Mouse (Mus musculus) hindbrain, embryonic 15.5 days (tissue): ENCODE measurements around the gene Gsg1l. TPM values are rescaled to one million over a fixed set of nuclear protein-coding genes. Genes with fewer than 3 reads are reported as not detected.

ENCODE experiments used
- ATAC-seq: fragments of 200-750 bp; cut with Nextera tagmentation; 2 replicates; pipeline ENCODE4 v1.8.0; 2017; ENCODE audit warnings: low read depth, moderate number of reproducible peaks, moderate TSS enrichment; ENCODE audit not compliant: low FRiP score
- H3K27ac ChIP-seq: fragments of 300-500 bp; sonication (generic); replicated peaks from 2 replicates; pipeline ENCODE4 v1.5.1; 2015; ENCODE audit warnings: mild to moderate bottlenecking, inconsistent platforms
- H3K27me3 ChIP-seq: fragments of 300-500 bp; sonication (generic); 2 replicates; pipeline ENCODE4 v1.6.1; 2015; ENCODE audit warnings: control low read depth, inconsistent platforms
- H3K36me3 ChIP-seq: fragments of 300-500 bp; sonication (generic); 2 replicates; pipeline ENCODE4 v1.6.1; 2015; ENCODE audit warnings: control low read depth, inconsistent platforms
- H3K4me1 ChIP-seq: fragments of 300-500 bp; sonication (generic); replicated peaks from 2 replicates; pipeline ENCODE4 v1.6.1; 2015; ENCODE audit warnings: control low read depth, inconsistent platforms
- H3K4me2 ChIP-seq: fragments of 300-500 bp; sonication (generic); 2 replicates; pipeline ENCODE4 v1.6.1; 2015; ENCODE audit warnings: moderate library complexity, mild to moderate bottlenecking, inconsistent platforms
- H3K4me3 ChIP-seq: fragments of 300-500 bp; sonication (generic); 2 replicates; pipeline ENCODE4 v1.5.1; 2015; ENCODE audit warnings: mild to moderate bottlenecking, inconsistent platforms
- H3K9ac ChIP-seq: fragments of 300-500 bp; sonication (generic); 2 replicates; pipeline ENCODE4 v1.6.1; 2015; ENCODE audit warnings: inconsistent platforms
- H3K9me3 ChIP-seq: fragments of 300-500 bp; sonication (generic); 2 replicates; pipeline ENCODE4 v1.6.1; 2016; ENCODE audit warnings: control low read depth, inconsistent platforms
- WGBS: fragments of 180-500 bp; shearing (Covaris S2); methylation state at CpG from one replicate; pipeline ENCODE4 v1.1.7; 2015; 5-methylcytosine and 5-hydroxymethylcytosine counted together
- polyA plus RNA-seq: library from polyadenylated mRNA; unstranded; fragments of >200 nt; fragmentation: Nextera tagmentation; extraction: Ambion mirVana; gene quantifications from 2 replicates; pipeline ENCODE4 v1.2.1, GENCODE M21; 2015

Gene Gsg1l
- polyA plus RNA-seq, 1 experiment from 2014 or later: 18.4 TPM

DNA sequence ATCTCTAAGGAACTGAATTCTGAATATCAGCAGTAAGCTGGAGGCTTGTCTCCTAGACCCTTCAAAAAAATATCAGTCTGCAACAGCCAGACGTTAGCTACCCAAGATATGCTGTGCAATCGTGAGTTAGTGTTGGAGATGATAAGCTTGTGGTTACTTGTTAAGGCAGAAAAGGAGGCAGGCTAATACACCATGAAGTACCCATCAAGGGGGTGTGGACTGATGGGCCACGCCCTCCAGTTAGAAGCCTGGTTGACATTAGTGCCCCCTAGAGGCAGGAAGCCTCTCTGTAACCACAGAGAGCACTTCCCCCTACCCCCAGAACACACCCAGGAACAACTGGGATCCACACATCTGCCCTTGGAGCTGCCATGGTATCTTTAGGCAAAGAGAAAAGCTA is 39.9 kb downstream of the Gsg1l start:
- Histone ChIP-seq H3K9me3 (no peaks in the 10 kb centered on the region), H3K4me1 (peaks cover 42% of the 10 kb centered on the region), H3K36me3 (no peaks in the 10 kb centered on the region), H3K4me2 (no peak overlapping the region), H3K9ac (no peak overlapping the region), H3K27ac (no peak overlapping the region), H3K4me3 (no peak overlapping the region), H3K27me3 (no peaks in the 10 kb centered on the region)
- no peak for ATAC-seq
- WGBS: 53% methylated on average over 3 of the region's 3 CpGs

- Histone ChIP-seq H3K9ac (no peak overlapping the region), H3K4me2 (peak overlapping the region; percentile 12; the same call in 1 of the 2 replicates), H3K27ac (peak overlapping the region; percentile 75), H3K36me3 (no peaks in the 10 kb centered on the region), H3K4me1 (peaks cover 45% of the 10 kb centered on the region), H3K9me3 (no peaks in the 10 kb centered on the region), H3K27me3 (no peaks in the 10 kb centered on the region), H3K4me3 (no peak overlapping the region)
- WGBS: 56% methylated on average over 18 of the region's 18 CpGs
- peak; percentile 78 for ATAC-seq
Observed at GRCm38 (mm10) chr7:126040794-126041526, 41.3 kb downstream of the Gsg1l start.

DNA sequence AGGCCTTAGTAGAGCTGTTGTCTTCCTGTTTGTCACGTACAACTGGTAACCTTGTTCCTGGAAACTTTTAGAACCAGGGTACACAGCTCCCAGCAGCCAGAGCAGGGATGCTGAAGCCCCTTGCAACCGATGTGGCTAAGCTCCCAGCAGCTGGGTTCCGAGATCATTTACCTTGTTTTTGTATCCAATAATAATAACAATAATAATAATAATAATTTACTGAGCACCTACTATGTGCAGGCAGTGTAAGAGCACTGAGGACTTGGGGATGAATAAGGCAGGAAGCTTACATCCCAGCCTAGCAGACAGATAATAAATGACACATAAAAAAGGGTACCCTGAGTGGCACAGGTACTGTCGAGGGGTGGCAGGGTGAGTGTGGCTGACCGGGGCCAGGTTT is 42.4 kb downstream of the Gsg1l start:
- H3K4me2 ChIP-seq: no peak overlapping the region
- H3K27ac ChIP-seq: peak overlapping the region; percentile 84
- H3K4me1 ChIP-seq: peaks cover 51% of the 10 kb centered on the region
- no peaks in the 10 kb centered on the region for H3K9me3 ChIP-seq
- ATAC-seq: no peak
- no peaks in the 10 kb centered on the region for H3K36me3 ChIP-seq
- H3K9ac ChIP-seq: no peak overlapping the region
- WGBS: 85% methylated on average over 5 of the region's 5 CpGs
- no peaks in the 10 kb centered on the region for H3K27me3 ChIP-seq
- no peak overlapping the region for H3K4me3 ChIP-seq

GRCm38 (mm10) chr7:126039247-126039835 is 42.9 kb downstream of the Gsg1l start:
- H3K4me3 ChIP-seq: no peak overlapping the region
- peak; percentile 21; the same call in 1 of the 2 replicates for ATAC-seq

DNA sequence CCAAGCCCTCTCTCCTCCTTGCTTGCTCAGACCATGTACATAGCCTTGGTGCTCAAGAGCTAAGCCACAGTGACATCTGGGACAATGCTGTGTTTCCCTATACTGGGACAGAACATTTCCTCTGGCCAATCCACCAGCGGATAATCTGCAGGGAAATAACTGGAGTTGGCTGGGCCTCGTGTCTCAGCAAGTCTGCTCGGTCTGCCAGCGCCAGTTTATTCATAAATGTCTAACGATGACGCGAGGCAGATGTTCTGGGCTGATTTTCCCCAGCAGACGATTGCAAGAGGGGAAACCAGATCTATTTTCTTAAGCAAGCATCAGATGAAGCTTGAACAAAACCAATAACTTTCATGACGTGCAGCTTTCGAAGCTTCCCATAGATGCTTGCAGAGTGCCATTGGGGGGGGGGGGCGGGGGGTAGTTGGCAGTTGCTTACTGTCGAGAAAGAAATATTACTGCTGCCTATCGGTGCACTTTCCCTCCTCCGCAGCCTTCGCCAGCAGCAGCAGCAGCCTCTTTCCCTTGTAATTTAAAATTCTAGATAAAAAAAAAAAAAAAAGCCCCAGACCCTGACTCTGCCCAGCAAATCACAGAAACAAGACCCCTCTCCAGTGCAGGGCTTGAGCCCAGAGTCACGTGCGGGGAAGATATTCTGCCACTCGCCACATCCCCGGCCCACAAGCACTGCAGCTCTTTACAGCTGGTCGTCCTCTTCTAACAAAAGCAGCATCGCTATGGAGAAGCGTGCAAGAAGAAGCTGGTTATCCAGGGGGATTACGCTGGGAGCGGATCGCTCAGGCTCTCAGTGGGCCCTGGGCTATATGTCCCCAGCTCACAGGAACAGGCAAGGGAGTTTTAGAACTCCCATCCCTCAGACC is 43.6 kb downstream of the Gsg1l start:
- 0 out of 2 replicates have a peak overlapping the region, but pooled peaks have one; percentile 3 for H3K9ac ChIP-seq
- H3K4me2 ChIP-seq: peak overlapping the region; percentile 29
- H3K9me3 ChIP-seq: no peaks in the 10 kb centered on the region
- no peaks in the 10 kb centered on the region for H3K27me3 ChIP-seq
- peaks cover 57% of the 10 kb centered on the region for H3K4me1 ChIP-seq
- no peaks in the 10 kb centered on the region for H3K36me3 ChIP-seq
- H3K4me3 ChIP-seq: no peak overlapping the region
- peak overlapping the region; percentile 84 for H3K27ac ChIP-seq
- WGBS: 21% methylated on average over 25 of the region's 25 CpGs
- ATAC-seq: peak; percentile 14; the same call in 1 of the 2 replicates

More at GRCm38 (mm10) chr7:126039247-126039835, 42.9 kb downstream of the Gsg1l start:
- WGBS: 69% methylated on average over 5 of the region's 5 CpGs
- no peaks in the 10 kb centered on the region for H3K9me3 ChIP-seq
- H3K27ac ChIP-seq: peak overlapping the region; percentile 84
- no peaks in the 10 kb centered on the region for H3K27me3 ChIP-seq
- H3K4me1 ChIP-seq: peaks cover 55% of the 10 kb centered on the region
- no peaks in the 10 kb centered on the region for H3K36me3 ChIP-seq
- H3K9ac ChIP-seq: 0 out of 2 replicates have a peak overlapping the region, but pooled peaks have one; percentile 3
- H3K4me2 ChIP-seq: peak overlapping the region; percentile 29; the same call in 1 of the 2 replicates

DNA sequence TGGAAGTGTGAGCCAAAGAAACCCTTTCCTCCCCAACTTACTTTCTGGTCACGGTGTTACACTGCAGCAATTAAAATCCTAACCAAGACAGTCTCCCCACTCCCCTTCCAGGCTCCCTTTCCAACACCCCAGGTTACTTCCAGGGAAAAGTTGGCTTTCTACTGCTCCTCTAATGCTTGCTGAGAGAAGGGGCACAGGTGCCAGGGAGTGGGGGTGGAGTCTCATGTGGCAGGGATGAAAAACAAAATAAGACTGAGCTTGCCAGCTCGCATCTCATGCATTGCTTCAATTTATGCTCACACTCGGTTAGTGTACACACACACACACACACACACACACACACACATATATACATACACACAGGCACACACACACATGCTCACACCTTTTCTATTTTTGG is 46.9 kb downstream of the Gsg1l start:
- H3K9ac ChIP-seq: no peak overlapping the region
- no peak overlapping the region for H3K4me3 ChIP-seq
- no peaks in the 10 kb centered on the region for H3K36me3 ChIP-seq
- H3K27me3 ChIP-seq: no peaks in the 10 kb centered on the region
- no peak overlapping the region for H3K4me2 ChIP-seq
- 62% methylated on average over 3 of the region's 3 CpGs for WGBS
- no peaks in the 10 kb centered on the region for H3K9me3 ChIP-seq
- H3K27ac ChIP-seq: no peak overlapping the region
- ATAC-seq: no peak
- H3K4me1 ChIP-seq: peaks cover 69% of the 10 kb centered on the region

DNA sequence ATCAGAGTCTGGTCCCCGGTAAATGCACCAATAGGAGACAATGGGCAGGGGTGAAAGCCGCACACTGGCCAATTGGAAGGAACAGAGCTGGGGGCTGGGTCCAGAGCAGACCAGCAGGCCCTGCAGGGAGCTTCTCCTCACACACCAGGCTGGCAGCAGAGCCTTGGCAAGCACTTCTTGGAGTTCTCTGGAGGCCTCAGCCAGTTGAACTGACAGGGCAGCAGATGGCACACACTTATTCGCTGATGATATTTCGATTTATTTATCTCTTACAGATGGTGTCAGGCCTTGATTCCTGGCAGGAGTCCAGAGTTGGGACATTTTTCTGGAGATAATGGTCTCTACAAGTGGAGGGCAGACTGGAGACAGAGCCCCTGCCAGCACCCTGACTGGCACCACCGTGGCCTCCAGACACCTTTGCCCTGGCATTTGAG is 49.4 kb downstream of the Gsg1l start:
- no peaks in the 10 kb centered on the region for H3K9me3 ChIP-seq
- no peak overlapping the region for H3K9ac ChIP-seq
- no peaks in the 10 kb centered on the region for H3K36me3 ChIP-seq
- peak; percentile 65 for ATAC-seq
- H3K4me3 ChIP-seq: no peak overlapping the region
- H3K4me1 ChIP-seq: peaks cover 45% of the 10 kb centered on the region
- peak overlapping the region; percentile 69 for H3K27ac ChIP-seq
- WGBS: 48% methylated on average over 5 of the region's 5 CpGs
- no peaks in the 10 kb centered on the region for H3K27me3 ChIP-seq
- H3K4me2 ChIP-seq: no peak overlapping the region

- Histone ChIP-seq H3K9me3 (no peaks in the 10 kb centered on the region), H3K4me3 (no peak overlapping the region), H3K4me2 (no peak overlapping the region), H3K27ac (peak overlapping the region; percentile 69), H3K4me1 (peaks cover 41% of the 10 kb centered on the region), H3K9ac (no peak overlapping the region), H3K36me3 (no peaks in the 10 kb centered on the region), H3K27me3 (no peaks in the 10 kb centered on the region)
- 77% methylated on average over 3 of the region's 3 CpGs for WGBS
- ATAC-seq: peak; percentile 60
Observed at GRCm38 (mm10) chr7:126032365-126032755, 49.9 kb downstream of the Gsg1l start.

GRCm38 (mm10) chr7:126031598-126032364 is 50.4 kb downstream of the Gsg1l start:
- Histone ChIP-seq H3K4me1 (peaks cover 41% of the 10 kb centered on the region), H3K36me3 (no peaks in the 10 kb centered on the region), H3K4me2 (no peak overlapping the region), H3K9ac (no peak overlapping the region), H3K27me3 (no peaks in the 10 kb centered on the region), H3K27ac (peak overlapping the region; percentile 69), H3K4me3 (no peak overlapping the region), H3K9me3 (no peaks in the 10 kb centered on the region)
- peak; percentile 59 for ATAC-seq
- 52% methylated on average over 10 of the region's 10 CpGs for WGBS

DNA sequence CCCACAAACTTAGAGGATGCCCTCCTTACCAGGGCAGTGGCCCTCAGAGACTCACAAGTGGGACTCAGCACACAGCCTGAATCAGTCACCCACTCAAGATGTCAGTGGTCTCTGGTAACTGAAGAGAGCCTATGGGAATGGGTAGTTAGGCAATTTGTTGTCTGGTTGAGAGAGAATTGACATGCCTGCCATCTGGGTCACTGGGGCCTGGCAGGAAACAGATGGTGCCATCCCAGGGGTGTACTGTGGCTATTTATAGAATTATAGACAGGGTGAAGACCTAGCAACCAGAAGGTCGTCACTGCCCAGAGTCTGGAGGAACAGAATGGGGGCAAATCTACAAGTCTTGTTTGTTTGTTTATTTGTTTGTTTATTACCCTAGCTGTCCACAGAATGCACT is 54.8 kb downstream of the Gsg1l start:
- Histone ChIP-seq H3K36me3 (no peaks in the 10 kb centered on the region), H3K27me3 (no peaks in the 10 kb centered on the region), H3K4me2 (no peak overlapping the region), H3K9me3 (no peaks in the 10 kb centered on the region), H3K27ac (no peak overlapping the region), H3K4me3 (no peak overlapping the region), H3K4me1 (peaks cover 17% of the 10 kb centered on the region), H3K9ac (no peak overlapping the region)
- 35% methylated on average over 1 of the region's 1 CpGs for WGBS
- no peak for ATAC-seq

DNA sequence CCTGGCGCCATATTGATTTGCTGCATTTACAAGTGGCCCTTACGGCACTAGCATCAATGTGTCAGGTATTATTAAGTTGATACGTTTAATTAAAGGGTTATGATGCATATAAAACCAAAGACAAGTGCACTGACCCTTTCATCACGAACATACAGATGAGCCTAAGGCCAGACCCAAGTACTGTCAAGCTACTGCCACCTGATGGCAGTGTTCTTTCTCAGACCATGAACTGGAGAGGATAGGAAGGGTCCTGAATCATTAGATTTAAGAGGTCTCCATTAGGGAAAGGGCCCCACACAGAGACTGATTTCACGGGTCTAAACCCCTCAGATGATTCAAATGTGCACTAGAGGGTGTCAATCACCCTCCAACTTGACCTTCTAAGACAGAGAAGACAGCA is 55.6 kb downstream of the Gsg1l start:
- Histone ChIP-seq H3K27ac (no peak overlapping the region), H3K9me3 (no peaks in the 10 kb centered on the region), H3K4me1 (peaks cover 9% of the 10 kb centered on the region), H3K9ac (no peak overlapping the region), H3K4me2 (no peak overlapping the region), H3K4me3 (no peak overlapping the region), H3K36me3 (no peaks in the 10 kb centered on the region), H3K27me3 (no peaks in the 10 kb centered on the region)
- ATAC-seq: no peak
- WGBS: 55% methylated on average over 5 of the region's 5 CpGs
